Comparison of ENCODE assay signal across 23 mouse cellular contexts in the genomic region with DNA sequence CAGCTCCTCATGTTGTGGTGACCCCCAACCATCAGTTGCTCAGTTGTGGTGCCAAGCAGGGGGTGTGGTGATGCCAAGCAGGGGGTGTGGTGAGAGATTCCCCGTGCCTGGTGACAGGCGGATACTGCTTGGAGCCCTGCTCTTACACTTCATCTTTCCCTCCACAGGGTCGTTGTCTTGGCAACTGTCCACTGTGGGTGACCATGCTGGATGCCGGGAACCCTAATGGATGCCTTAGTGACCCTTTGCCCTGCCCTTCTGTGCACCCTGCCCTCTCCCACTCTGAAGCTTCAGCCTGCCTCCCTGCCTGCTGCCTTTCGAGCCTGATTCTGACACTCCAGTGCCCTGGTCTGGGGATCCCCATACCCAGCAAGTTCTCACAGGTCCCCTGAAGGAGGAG.
A peak's percentile ranks its signal among the peaks of the same experiment; 100 is the strongest.
DNase-seq lines count a peak whose midpoint lies in the region; ATAC-seq lines count a peak whose summit lies in the region.
"Had no signal": no experiment of that assay in that cellular context is flagged by ENCODE, and none has a peak within 500 bp of the region (broad histone marks: within the 10 kb centered on the region; RNA-seq: fewer than 3 reads in every experiment).

No protein-coding gene starts in this region.

- H3K4me3 ChIP-seq in hindbrain, embryonic 10.5 days, result no peak overlapping the region
- no peak overlapping the region for H3K4me3 ChIP-seq in hindbrain, embryonic 12.5 days
- no peak overlapping the region for H3K4me3 ChIP-seq in neural tube, embryonic 11.5 days (ENCODE audit: low read depth, low read length)
- H3K4me3 ChIP-seq in neural tube, embryonic 15.5 days (replicated peaks), result no peak overlapping the region
- H3K4me3 ChIP-seq: embryonic facial prominence, embryonic 12.5 days; forebrain, embryonic 12.5 days; hindbrain, embryonic 15.5 days had no signal

- no peak overlapping the region for H3K9ac ChIP-seq in hindbrain, embryonic 12.5 days
- no peak overlapping the region for H3K9ac ChIP-seq in neural tube, embryonic 11.5 days (ENCODE audit: low read length)
- no peak overlapping the region for H3K9ac ChIP-seq in neural tube, embryonic 15.5 days (replicated peaks)
- H3K9ac ChIP-seq: embryonic facial prominence, embryonic 12.5 days; forebrain, embryonic 12.5 days; forebrain, postnatal 0 days; hindbrain, embryonic 15.5 days had no signal

- no peak for ATAC-seq in hindbrain, embryonic 12.5 days (ENCODE audit: low FRiP score)
- ATAC-seq in neural tube, embryonic 11.5 days (ENCODE audit: insufficient read depth, low FRiP score, low TSS enrichment), result no peak
- no peak for ATAC-seq in neural tube, embryonic 15.5 days (ENCODE audit: low FRiP score)
- no peak for ATAC-seq in monocyte, adult 5-6 weeks (replicated peaks; ENCODE audit: insufficient number of reproducible peaks, low FRiP score, low TSS enrichment, poor library complexity, severe bottlenecking)
- ATAC-seq: CD4-positive, CD25-positive, alpha-beta regulatory T cell, adult 4 months; forebrain, postnatal 0 days; inflammation-experienced regulatory T-cells, adult 6 months; intestine, postnatal 0 days had no signal

- H3K27me3 ChIP-seq in hindbrain, embryonic 10.5 days (ENCODE audit: insufficient read depth, poor library complexity, severe bottlenecking), result peaks cover 53% of the 10 kb centered on the region
- no peaks in the 10 kb centered on the region for H3K27me3 ChIP-seq in hindbrain, embryonic 12.5 days
- H3K27me3 ChIP-seq in neural tube, embryonic 11.5 days (ENCODE audit: control insufficient read depth, insufficient read depth, low read length), result no peaks in the 10 kb centered on the region
- no peaks in the 10 kb centered on the region for H3K27me3 ChIP-seq in neural tube, embryonic 15.5 days (replicated peaks)
- H3K27me3 ChIP-seq: embryonic facial prominence, embryonic 12.5 days; hindbrain, embryonic 15.5 days had no signal

- peaks cover 6% of the 10 kb centered on the region for H3K9me3 ChIP-seq in hindbrain, embryonic 10.5 days
- no peaks in the 10 kb centered on the region for H3K9me3 ChIP-seq in hindbrain, embryonic 12.5 days (replicated peaks)
- H3K9me3 ChIP-seq in neural tube, embryonic 11.5 days (ENCODE audit: control insufficient read depth, low read length), result no peaks in the 10 kb centered on the region
- no peaks in the 10 kb centered on the region for H3K9me3 ChIP-seq in neural tube, embryonic 15.5 days (replicated peaks)
- H3K9me3 ChIP-seq: embryonic facial prominence, embryonic 12.5 days; forebrain, embryonic 12.5 days; hindbrain, embryonic 15.5 days had no signal

- peak overlapping the region; percentile 94 for H3K27ac ChIP-seq in hindbrain, embryonic 10.5 days
- H3K27ac ChIP-seq in hindbrain, embryonic 12.5 days, result no peak overlapping the region
- H3K27ac ChIP-seq in neural tube, embryonic 11.5 days (ENCODE audit: low read depth, low read length), result 0 out of 2 replicates have a peak overlapping the region, but pooled peaks have one; percentile 20
- no peak overlapping the region for H3K27ac ChIP-seq in neural tube, embryonic 15.5 days (replicated peaks)
- H3K27ac ChIP-seq: hindbrain, embryonic 15.5 days had no signal

- WGBS in hindbrain, embryonic 10.5 days, result 26% methylated on average over 5 of the region's 5 CpGs
- WGBS in hindbrain, embryonic 12.5 days, result 37% methylated on average over 5 of the region's 5 CpGs
- 36% methylated on average over 5 of the region's 5 CpGs for WGBS in neural tube, embryonic 11.5 days
- 22% methylated on average over 5 of the region's 5 CpGs for WGBS in neural tube, embryonic 15.5 days

- peak; percentile 67 for DNase-seq in embryo, embryonic 10 days (ENCODE audit: low spot score)
- no peak for DNase-seq in embryo, embryonic 11 days
- peak; percentile 53 for DNase-seq in hindbrain, embryonic 10.5 days (ENCODE audit: low spot score)
- DNase-seq in neural tube, embryonic 11.5 days (ENCODE audit: low spot score), result no peak
- no peak for DNase-seq in lung, adult 18-20 months
- DNase-seq: adrenal gland, adult 8-10 months; B cell, adult 2 months; cerebellum, adult 11 months; cerebellum, adult 8-10 months; cerebellum, postnatal 14 days; forebrain, postnatal 0 days; gastrocnemius, postnatal 14 days; heart, postnatal 10 days; heart, postnatal 4 days had no signal

- H3K36me3 ChIP-seq in hindbrain, embryonic 10.5 days, result no peaks in the 10 kb centered on the region
- no peaks in the 10 kb centered on the region for H3K36me3 ChIP-seq in hindbrain, embryonic 12.5 days
- no peaks in the 10 kb centered on the region; the same call in 1 of the 2 replicates for H3K36me3 ChIP-seq in neural tube, embryonic 11.5 days (ENCODE audit: control insufficient read depth, insufficient read depth, low read length)
- H3K36me3 ChIP-seq in neural tube, embryonic 15.5 days, result no peaks in the 10 kb centered on the region
- H3K36me3 ChIP-seq: embryonic facial prominence, embryonic 12.5 days; forebrain, embryonic 12.5 days; hindbrain, embryonic 15.5 days had no signal

- H3K4me2 ChIP-seq in hindbrain, embryonic 12.5 days (replicated peaks), result no peak overlapping the region
- no peak overlapping the region for H3K4me2 ChIP-seq in neural tube, embryonic 11.5 days (ENCODE audit: low read depth)
- H3K4me2 ChIP-seq in neural tube, embryonic 15.5 days, result no peak overlapping the region
- H3K4me2 ChIP-seq: embryonic facial prominence, embryonic 12.5 days; forebrain, embryonic 12.5 days; hindbrain, embryonic 15.5 days had no signal

- peaks cover 99% of the 10 kb centered on the region for H3K4me1 ChIP-seq in hindbrain, embryonic 10.5 days (replicated peaks)
- H3K4me1 ChIP-seq in hindbrain, embryonic 12.5 days, result peaks cover 70% of the 10 kb centered on the region
- H3K4me1 ChIP-seq in neural tube, embryonic 11.5 days (ENCODE audit: control insufficient read depth, insufficient read depth, low read length), result peaks cover 38% of the 10 kb centered on the region
- peaks cover 48% of the 10 kb centered on the region for H3K4me1 ChIP-seq in neural tube, embryonic 15.5 days

Comparison
In these comparisons a context has a peak if more than half of its experiments do, and no peak if none do; other contexts are left out.
1. DNase-seq: peak in embryo, embryonic 10 days (single experiment) and hindbrain, embryonic 10.5 days (single experiment); none in embryo, embryonic 11 days (single experiment), neural tube, embryonic 11.5 days (single experiment) and lung, adult 18-20 months (0 of 2).
2. H3K27ac ChIP-seq: peak in hindbrain, embryonic 10.5 days (single experiment) and neural tube, embryonic 11.5 days (single experiment); none in hindbrain, embryonic 12.5 days (single experiment) and neural tube, embryonic 15.5 days (single experiment).